Mouse (Mus musculus): Measurements from ENCODE around the gene Elmo3.

DNA sequence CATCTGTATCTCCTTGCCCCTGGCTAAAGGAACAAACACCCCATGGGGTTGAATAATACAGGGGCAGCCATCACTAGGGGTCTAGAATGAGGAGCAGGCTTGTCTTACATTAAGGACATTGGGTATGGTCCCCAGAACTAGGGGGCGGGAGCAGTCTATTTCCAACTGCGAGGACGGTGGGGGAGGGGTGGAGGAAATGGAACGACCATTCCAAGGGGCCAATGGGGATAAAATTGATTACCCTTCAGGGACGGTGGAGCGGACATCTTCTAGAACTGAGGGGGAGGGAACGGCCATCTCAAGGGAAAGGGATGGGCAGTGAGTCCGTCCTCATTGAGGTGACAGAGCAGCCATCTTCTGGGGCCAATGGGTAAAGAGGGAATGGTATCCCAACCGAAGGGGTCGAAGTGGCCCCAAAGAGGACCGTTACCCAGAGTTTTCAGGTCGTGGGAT lies 20.3 kb downstream of the Elmo3 start:
- TF ChIP-seq CTCF (IDR thresholded peaks at IDR 0.05; ENCODE audit: control insufficient read depth, insufficient read depth, insufficient replicate concordance, low read depth, low read length) (no peak), POLR2A (IDR thresholded peaks at IDR 0.05; ENCODE audit: control insufficient read depth, low read depth, low read length) (no peak)
